Mouse (Mus musculus): ENCODE data around the gene Prkn.

The Prkn gene

GRCm38 (mm10) chr17:11644873-11645464 is 804.8 kb downstream of the Prkn start:
- DNase-seq (ENCODE audit: low read depth): no peak

DNA sequence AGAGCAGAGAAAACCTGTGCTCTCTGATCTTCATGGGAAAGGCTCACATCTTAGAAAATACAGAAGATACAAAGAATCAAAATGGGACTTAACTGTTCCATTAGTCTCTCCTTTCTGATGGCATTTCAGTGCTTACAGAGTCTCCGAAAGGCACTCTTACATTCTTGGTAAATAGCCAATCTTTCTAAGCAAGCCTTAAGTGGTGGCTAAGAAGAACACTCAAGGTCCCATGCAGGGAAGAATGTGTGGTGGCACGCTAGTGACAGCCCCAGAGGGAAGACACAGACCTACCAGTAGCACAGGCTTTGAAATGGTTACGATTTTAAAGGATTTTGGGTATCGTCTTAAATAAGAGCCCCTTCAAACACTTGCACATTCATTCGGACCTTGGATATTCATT is 816.2 kb downstream of the Prkn start:
- no peak for DNase-seq (ENCODE audit: low read depth)

DNA sequence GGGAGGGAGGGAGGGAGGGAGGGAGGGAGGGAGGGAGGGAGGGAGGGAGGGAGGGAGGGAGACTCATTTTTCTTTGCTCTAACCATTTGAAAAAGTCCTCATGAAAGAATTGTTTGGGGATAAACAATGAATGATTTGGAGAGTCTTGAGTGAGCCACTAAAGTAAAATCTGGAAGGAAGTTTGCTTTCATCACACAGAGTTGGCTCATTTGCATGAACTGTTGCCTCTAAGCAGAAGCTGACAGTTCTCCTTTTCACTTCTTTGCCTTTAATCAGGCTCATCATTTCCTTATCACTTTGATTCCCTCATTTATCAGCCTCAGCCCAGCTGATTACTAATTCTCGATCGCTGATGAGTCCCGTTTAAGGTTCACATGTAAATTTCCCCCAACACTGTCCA is 816.7 kb downstream of the Prkn start:
- no peak for DNase-seq (ENCODE audit: low read depth)

DNA sequence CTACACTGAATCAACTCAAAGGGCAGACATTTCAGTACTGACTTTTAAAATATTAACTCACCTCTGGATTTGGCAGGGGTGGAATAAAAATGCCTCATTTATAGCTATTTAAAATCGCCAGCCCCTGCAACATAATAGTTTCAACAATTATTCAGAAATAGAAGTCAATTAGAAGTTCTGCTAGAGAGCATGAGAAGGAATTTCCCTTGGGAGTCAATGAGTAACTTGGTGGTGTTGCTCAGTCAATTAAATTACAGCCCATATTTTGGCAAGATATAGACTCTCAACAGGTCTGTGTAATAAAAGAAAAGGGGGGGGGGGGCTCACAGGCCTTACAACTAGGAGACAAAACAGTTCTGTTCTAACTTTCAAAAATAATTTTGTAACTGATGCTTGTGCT is 821.7 kb downstream of the Prkn start:
- DNase-seq (ENCODE audit: low read depth): no peak

GRCm38 (mm10) chr17:11663437-11663836 is 823.3 kb downstream of the Prkn start:
- DNase-seq (ENCODE audit: low read depth): no peak

DNA sequence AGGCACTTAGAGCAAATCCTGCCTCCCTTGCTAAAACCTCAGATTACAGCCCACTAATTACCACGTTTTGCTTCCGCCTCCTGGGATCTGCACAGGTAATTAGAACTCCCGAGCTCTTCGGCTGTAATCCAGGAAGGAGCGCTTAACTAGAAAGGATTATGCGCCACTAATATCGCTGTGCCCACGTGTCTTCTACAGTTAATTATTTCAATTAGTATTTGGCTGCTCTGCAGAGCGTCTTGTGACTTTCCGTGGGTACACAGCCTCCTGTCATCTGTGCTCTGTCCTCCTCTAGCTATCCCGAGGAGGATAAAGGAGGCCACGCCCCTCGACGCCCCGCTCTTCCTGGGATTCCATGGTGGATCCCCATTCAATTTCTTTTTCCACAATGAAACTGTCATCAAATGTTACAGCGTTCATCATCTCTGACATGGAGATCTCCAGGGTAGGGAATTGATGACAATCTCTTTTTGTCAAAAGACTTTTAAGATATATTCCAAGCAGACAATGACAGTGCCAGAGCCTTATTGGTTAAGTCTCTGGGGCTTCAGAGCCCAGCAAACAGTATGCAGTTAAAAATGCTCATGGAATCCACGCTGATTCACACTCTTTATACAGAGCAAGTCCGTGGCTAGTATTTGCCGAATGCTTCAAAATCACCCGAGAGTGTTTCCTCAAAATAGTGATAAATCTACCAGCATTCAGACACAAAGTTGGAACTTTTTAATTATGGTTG is 824.6 kb downstream of the Prkn start:
- DNase-seq (ENCODE audit: low read depth): no peak

DNA sequence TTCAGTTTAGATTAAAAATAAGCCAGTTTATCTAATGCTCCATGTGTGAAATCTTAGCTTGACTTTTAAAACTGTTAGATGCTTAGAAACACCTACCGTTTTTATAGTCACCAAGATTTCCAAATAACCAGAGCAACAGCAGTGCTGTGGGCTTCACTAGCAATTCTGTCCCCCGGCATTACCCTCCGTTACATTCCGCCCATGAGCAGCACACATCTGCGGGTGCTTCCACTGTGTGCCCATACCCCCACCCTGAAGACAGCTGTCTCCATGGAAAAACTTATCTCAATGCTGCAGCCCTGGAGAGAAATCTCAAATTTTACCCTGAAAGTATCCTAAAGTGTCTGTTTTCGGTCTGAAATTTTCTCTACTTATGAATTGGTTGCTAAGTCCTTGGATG is 839.5 kb downstream of the Prkn start:
- no peak for DNase-seq (ENCODE audit: low read depth)

DNA sequence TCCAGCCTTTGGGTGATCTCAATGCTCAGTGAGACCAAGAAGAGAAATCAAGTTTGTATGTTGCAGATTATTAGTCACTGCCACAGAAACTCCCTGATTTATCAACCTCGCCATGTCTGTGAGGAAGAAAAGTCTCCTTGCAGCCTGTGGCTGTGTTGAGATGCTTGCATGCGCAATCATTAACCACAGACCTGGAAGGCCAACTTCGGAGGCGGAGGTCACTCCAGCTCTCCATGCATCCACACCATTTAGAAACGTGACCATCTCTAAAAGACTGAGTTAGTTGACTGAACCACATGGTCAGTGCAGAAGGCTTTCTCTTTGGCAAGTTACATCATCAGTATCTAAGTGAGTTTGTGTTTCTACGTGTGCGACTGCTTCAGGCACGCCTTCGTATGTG is 840.3 kb downstream of the Prkn start:
- no peak for DNase-seq (ENCODE audit: low read depth)

DNA sequence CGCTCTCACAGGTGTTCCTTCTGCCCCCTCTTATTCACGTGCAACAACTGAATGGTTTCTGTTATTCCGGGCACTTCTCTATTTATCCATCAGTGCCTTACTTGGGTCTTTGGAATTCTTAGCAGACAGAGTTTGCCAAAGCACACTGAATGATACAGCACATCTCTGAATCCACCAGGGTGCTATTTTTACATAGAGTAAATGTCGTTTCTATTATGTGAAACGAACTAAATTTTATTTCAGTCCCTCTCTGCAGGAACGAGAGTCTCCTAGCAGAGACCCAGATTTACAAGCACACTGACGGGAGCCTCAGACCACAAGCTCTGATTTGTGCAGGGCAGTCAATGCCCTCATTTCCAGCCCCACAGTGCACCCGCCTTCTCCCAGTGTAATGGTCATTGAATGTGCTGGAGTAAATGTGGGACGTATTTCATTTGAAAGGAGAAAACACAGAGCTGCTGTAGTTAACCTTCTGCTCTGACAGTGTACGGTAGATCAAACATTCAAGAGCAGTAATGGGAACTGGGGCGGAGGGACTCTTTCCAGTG is 841.7 kb downstream of the Prkn start:
- DNase-seq (ENCODE audit: low read depth): no peak

DNA sequence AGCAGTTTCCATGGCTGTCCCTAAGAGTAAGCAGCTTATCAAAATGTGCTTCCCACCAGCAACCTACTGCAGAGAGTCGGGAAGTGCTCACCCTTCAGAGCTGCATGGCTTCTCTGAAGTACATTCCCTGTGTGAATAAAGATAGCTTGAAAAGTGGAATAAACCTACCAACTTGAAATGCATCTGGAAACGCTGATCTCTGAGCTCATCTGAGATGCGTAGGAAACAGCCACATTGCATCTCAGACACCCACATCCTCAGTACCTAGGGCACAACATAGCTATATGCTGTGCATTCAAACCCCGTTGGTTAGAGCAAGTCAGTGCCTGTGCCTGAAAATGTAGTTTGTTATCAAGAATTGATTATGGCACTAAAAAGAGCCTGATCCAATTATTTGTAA is 864.8 kb downstream of the Prkn start:
- no peak for DNase-seq (ENCODE audit: low read depth)

GRCm38 (mm10) chr17:11705761-11706160 is 865.6 kb downstream of the Prkn start:
- no peak for DNase-seq (ENCODE audit: low read depth)

DNA sequence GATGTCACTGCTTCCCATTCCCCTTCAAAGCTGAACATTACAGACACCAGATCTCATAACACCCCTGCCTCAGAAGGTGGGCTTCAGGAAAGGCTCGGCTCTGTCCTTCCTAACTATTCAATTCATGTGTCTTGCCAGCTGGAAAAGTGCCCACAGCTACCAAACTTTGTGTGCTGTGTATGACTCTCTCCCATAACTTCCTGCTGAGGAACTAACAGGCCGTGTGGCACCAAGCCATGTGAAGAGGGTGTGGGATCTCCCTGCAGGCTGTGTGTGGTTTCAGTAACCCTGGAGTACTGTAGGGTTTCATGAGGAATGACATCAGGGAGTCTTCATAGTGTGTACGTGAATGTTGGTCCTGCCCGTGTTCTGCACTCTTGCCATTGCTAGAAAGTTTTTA is 871.9 kb downstream of the Prkn start:
- DNase-seq (ENCODE audit: low read depth): no peak

GRCm38 (mm10) chr17:11719801-11720200 is 879.6 kb downstream of the Prkn start:
- no peak for DNase-seq (ENCODE audit: low read depth)

- no peak for DNase-seq (ENCODE audit: low read depth)
Observed at GRCm38 (mm10) chr17:11721906-11722305, 881.7 kb downstream of the Prkn start.

DNA sequence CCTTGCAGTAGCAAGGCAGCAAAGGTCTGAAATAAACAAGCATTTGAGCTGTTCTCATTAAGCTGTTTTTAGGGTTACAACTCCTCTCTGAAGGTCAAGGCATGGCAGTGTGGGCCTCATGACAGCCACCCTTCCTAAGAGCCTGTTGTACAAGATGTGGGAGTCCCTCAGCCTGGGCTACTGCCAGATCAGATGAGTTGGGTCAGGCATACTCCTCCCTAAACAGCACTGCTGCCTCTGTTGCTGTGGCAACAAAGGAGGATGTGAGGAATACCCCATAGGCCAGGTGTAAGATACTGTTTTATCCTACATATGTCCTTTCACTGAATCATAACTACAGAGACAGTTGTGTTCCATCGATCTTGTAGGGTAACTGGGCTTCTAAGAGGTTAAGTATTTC is 882.3 kb downstream of the Prkn start:
- DNase-seq (ENCODE audit: low read depth): no peak

GRCm38 (mm10) chr17:11724135-11724534 is 884.0 kb downstream of the Prkn start:
- DNase-seq (ENCODE audit: low read depth): peak; percentile 87

- DNase-seq (ENCODE audit: low read depth): no peak
Observed at GRCm38 (mm10) chr17:11727101-11727500, 886.9 kb downstream of the Prkn start.

GRCm38 (mm10) chr17:11728294-11728693 is 888.1 kb downstream of the Prkn start:
- no peak for DNase-seq (ENCODE audit: low read depth)

GRCm38 (mm10) chr17:11730656-11731594 is 890.7 kb downstream of the Prkn start:
- DNase-seq (ENCODE audit: low read depth): no peak

DNA sequence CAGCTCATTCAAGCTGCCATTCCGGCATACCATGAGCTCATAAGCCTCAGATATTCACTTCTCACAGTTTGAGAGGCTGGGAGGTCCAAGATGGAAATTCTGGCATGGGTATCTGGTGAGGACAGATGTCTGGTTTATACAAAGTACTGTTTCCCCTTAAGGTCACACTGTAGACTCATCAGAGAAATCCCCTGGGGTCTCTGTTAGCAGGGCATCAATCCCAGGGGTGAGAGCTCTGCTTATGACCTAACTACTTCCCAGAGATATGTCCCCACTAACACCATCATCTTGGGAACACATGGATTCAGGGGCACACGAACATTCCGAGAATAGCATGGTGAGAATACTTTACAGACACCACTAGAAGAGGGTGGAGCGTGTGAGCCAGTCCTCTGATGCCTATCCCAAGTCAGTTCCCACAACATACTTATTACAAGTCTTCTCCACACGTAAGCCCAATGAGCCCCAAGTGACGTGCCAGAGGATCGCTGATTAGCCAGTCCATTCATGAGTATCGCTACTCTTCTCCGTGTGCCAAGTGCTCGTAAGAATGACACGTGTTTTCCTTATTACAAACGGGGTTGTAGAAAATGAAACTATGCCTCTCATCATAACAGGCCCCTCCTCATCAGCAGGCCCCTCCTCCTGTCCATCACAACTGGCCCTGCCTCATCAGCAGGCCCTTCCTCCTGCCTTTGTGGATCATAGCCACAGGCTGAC is 895.1 kb downstream of the Prkn start:
- peak; percentile 16 for DNase-seq (ENCODE audit: low read depth)

DNA sequence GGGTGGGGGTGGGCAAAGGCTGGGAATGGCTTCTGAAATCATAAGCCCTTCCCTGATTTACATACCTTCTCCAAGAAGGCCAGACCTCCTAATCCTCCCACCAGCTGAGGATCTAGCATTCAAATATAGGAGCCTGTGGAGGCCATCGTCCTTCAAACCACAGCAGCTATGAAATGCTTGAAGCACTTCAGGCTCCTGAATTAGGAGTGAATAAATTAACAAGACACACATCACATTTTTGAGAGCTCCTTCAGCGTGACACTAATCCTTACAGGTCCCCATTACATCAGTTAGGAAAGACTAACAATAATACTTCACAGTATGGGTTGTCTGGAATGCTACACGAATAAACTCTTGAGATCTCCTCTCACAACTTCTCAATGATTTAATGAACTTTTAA is 896.3 kb downstream of the Prkn start:
- DNase-seq (ENCODE audit: low read depth): no peak

GRCm38 (mm10) chr17:11737905-11738304 is 897.7 kb downstream of the Prkn start:
- DNase-seq (ENCODE audit: low read depth): no peak

Measured in 416B (cell line).